Comparison of ENCODE assay signal across 16 mouse cellular contexts in the genomic region with DNA sequence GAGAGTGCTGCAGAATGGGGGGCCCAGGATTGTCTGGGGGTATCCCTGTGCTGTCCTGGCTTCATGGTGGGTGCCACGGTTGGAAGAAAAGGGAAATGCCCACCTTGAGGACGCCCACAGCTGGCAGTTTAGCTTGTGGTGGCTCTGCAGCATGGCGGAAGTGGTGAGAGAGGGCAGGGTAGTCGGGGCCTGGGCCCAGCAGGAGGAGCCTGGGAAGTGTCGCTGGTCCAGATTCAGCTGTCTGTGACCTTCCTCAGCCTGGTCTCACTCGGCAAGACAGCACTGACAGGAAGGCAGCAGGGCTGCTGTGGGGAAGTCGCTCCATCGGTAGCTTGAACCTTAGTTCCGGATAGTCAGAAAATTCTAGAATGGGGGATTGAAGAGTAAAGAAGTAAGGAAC. TPM values are rescaled to one million over a fixed set of nuclear protein-coding genes. Genes with fewer than 3 reads are reported as not detected.
DNase-seq lines count a peak whose midpoint lies in the region; ATAC-seq and TF ChIP-seq lines count a peak whose summit lies in the region.
"Had no signal": no experiment of that assay in that cellular context is flagged by ENCODE, and none has a peak within 500 bp of the region (broad histone marks: within the 10 kb centered on the region; RNA-seq: fewer than 3 reads in every experiment).

No protein-coding gene starts in this region.

- TF ChIP-seq EP300 in liver, postnatal 0 days (IDR thresholded peaks at IDR 0.05; ENCODE audit: low read depth) = no peak

- no peak overlapping the region for H3K4me2 ChIP-seq in liver, postnatal 0 days (ENCODE audit: low read depth, low read length)
- no peak overlapping the region for H3K4me2 ChIP-seq in liver, embryonic 11.5 days
- H3K4me2 ChIP-seq: liver, embryonic 13.5 days; midbrain, embryonic 11.5 days had no signal

- no peaks in the 10 kb centered on the region for H3K9me3 ChIP-seq in liver, postnatal 0 days (ENCODE audit: low read length)
- no peaks in the 10 kb centered on the region for H3K9me3 ChIP-seq in liver, embryonic 11.5 days (ENCODE audit: control insufficient read depth, low read length)
- H3K9me3 ChIP-seq: embryonic facial prominence, embryonic 10.5 days; hindbrain, embryonic 10.5 days; liver, embryonic 13.5 days had no signal

- no peak for TF ChIP-seq POLR2A in small intestine, adult 2 months (IDR thresholded peaks at IDR 0.05; ENCODE audit: low read depth, low read length)

- peak; percentile 33 for DNase-seq in CD4-positive, CD25-positive, alpha-beta regulatory T cell, adult 2 months (ENCODE audit: low read depth, low spot score)
- peak; percentile 41 for DNase-seq in liver, postnatal 0 days
- no peak for DNase-seq in liver, embryonic 11.5 days (ENCODE audit: low spot score)
- DNase-seq in layer of hippocampus, adult 11-12 months (ENCODE audit: low spot score) = no peak
- DNase-seq in embryo, embryonic 9.5 days (ENCODE audit: extremely low spot score) = no peak
- DNase-seq: cerebellum, adult 9-10 months; kidney, adult 18-20 months; liver, embryonic 13.5 days; retina, postnatal 1 day had no signal

- H3K36me3 ChIP-seq in liver, postnatal 0 days (replicated peaks; ENCODE audit: insufficient read depth, low read length) = peaks cover 29% of the 10 kb centered on the region
- H3K36me3 ChIP-seq in liver, embryonic 11.5 days (ENCODE audit: control insufficient read depth, insufficient read depth, low read length) = peaks cover 28% of the 10 kb centered on the region
- H3K36me3 ChIP-seq in small intestine, adult 2 months (ENCODE audit: control insufficient read depth, insufficient read depth, low read length) = peaks cover 67% of the 10 kb centered on the region

- WGBS in liver, postnatal 0 days (ENCODE audit: insufficient replicate concordance) = 54% methylated on average over 9 of the region's 9 CpGs
- 78% methylated on average over 9 of the region's 9 CpGs for WGBS in liver, embryonic 11.5 days
- WGBS in small intestine, adult 2 months = 81% methylated on average over 9 of the region's 9 CpGs

- H3K27me3 ChIP-seq in liver, postnatal 0 days (ENCODE audit: insufficient read depth, low read length) = no peaks in the 10 kb centered on the region
- H3K27me3 ChIP-seq in liver, embryonic 11.5 days (replicated peaks; ENCODE audit: control insufficient read depth, insufficient read depth, low read length) = no peaks in the 10 kb centered on the region
- no peaks in the 10 kb centered on the region for H3K27me3 ChIP-seq in small intestine, adult 2 months (ENCODE audit: control insufficient read depth, insufficient read depth, low read length)
- H3K27me3 ChIP-seq: liver, embryonic 13.5 days had no signal

- H3K27ac ChIP-seq in liver, postnatal 0 days (ENCODE audit: low read depth) = peak overlapping the region; percentile 64; the same call in 1 of the 2 replicates
- H3K27ac ChIP-seq in liver, embryonic 11.5 days (ENCODE audit: low read depth, low read length) = no peak overlapping the region
- peak overlapping the region; percentile 80 for H3K27ac ChIP-seq in small intestine, adult 2 months (ENCODE audit: insufficient read depth, low read depth, low read length)
- H3K27ac ChIP-seq: embryonic facial prominence, embryonic 10.5 days; hindbrain, embryonic 10.5 days; layer of hippocampus, adult 2 months; liver, embryonic 13.5 days had no signal

- H3K4me1 ChIP-seq in liver, postnatal 0 days (ENCODE audit: insufficient read depth) = peaks cover 35% of the 10 kb centered on the region
- peaks cover 7% of the 10 kb centered on the region; the same call in 1 of the 2 replicates for H3K4me1 ChIP-seq in liver, embryonic 11.5 days (replicated peaks; ENCODE audit: control insufficient read depth, insufficient read depth, low read length)
- H3K4me1 ChIP-seq in small intestine, adult 2 months (ENCODE audit: control insufficient read depth, insufficient read depth, insufficient read length, low read length) = peaks cover 46% of the 10 kb centered on the region

- ATAC-seq in CD4-positive, CD25-positive, alpha-beta regulatory T cell, adult 4 months = no peak
- peak; percentile 25; the same call in 1 of the 2 replicates for ATAC-seq in liver, postnatal 0 days
- no peak for ATAC-seq in liver, embryonic 11.5 days (replicated peaks; ENCODE audit: low FRiP score)
- ATAC-seq in common myeloid progenitor, adult 5-6 weeks (replicated peaks; ENCODE audit: low read depth, poor library complexity, severe bottlenecking) = peak; percentile 84

- no peak overlapping the region for H3K4me3 ChIP-seq in liver, postnatal 0 days (ENCODE audit: low read depth, low read length)
- no peak overlapping the region for H3K4me3 ChIP-seq in liver, embryonic 11.5 days (ENCODE audit: low read depth, low read length)
- H3K4me3 ChIP-seq in small intestine, adult 2 months (ENCODE audit: low read depth, low read length) = no peak overlapping the region
- H3K4me3 ChIP-seq: embryonic facial prominence, embryonic 10.5 days; hindbrain, embryonic 10.5 days; layer of hippocampus, adult 2 months; liver, embryonic 13.5 days had no signal

- H3K9ac ChIP-seq in liver, postnatal 0 days (replicated peaks) = no peak overlapping the region
- no peak overlapping the region for H3K9ac ChIP-seq in liver, embryonic 11.5 days (ENCODE audit: low read depth, low read length)
- H3K9ac ChIP-seq: liver, embryonic 13.5 days had no signal

- 0 out of 2 replicates have a peak, but pooled peaks have one; percentile 5 for TF ChIP-seq CTCF in liver, postnatal 0 days (IDR thresholded peaks at IDR 0.05; ENCODE audit: low read depth)
- TF ChIP-seq CTCF in small intestine, adult 2 months (IDR thresholded peaks at IDR 0.05; ENCODE audit: extremely low read depth, insufficient read length, insufficient replicate concordance, low read depth, low read length) = no peak

RNA-seq across cellular contexts. Expression of gene Pitpna, which starts 6.5 kb away (rescaled TPM):
- 10 to 100 TPM; 22.1 to 42.5 TPM for polyA plus RNA-seq in CD4-positive, CD25-positive, alpha-beta regulatory T cell, adult 4 months (2017; shearing (Covaris generic))
- 30.1 and 36.7 TPM in 2 replicates for polyA plus RNA-seq in liver, postnatal 0 days (2015; fragmentation: Nextera tagmentation; extraction: Ambion mirVana)
- 63.2 and 65.1 TPM in 2 replicates for polyA plus RNA-seq in liver, embryonic 11.5 days (2014; fragmentation: Nextera tagmentation; extraction: Ambion mirVana)
- total RNA-seq in common myeloid progenitor, adult 5-6 weeks (2017) = 74.6 and 76.9 TPM in 2 replicates
- polyA plus RNA-seq in small intestine, adult 2 months (2012; rRNA removed) = 88.0 and 185 TPM in 2 replicates

RNA-seq across cellular contexts. Expression of gene Inpp5k, which starts 36.4 kb away (rescaled TPM):
- polyA plus RNA-seq in CD4-positive, CD25-positive, alpha-beta regulatory T cell, adult 4 months (2017; shearing (Covaris generic)) = 100 to 1,000 TPM; 123 to 160 TPM
- polyA plus RNA-seq in liver, postnatal 0 days (2015; fragmentation: Nextera tagmentation; extraction: Ambion mirVana) = 16.7 TPM in 2 replicates
- 21.9 and 22.2 TPM in 2 replicates for polyA plus RNA-seq in liver, embryonic 11.5 days (2014; fragmentation: Nextera tagmentation; extraction: Ambion mirVana)
- 24.0 and 36.3 TPM in 2 replicates for total RNA-seq in common myeloid progenitor, adult 5-6 weeks (2017)
- 14.3 and 35.3 TPM in 2 replicates for polyA plus RNA-seq in small intestine, adult 2 months (2012; rRNA removed)

RNA-seq across cellular contexts. Expression of gene Myo1c, which starts 55.9 kb away (rescaled TPM):
- polyA plus RNA-seq in CD4-positive, CD25-positive, alpha-beta regulatory T cell, adult 4 months (2017; shearing (Covaris generic)) = 10 to 100 TPM; 16.2 to 30.4 TPM
- polyA plus RNA-seq in liver, postnatal 0 days (2015; fragmentation: Nextera tagmentation; extraction: Ambion mirVana) = 19.4 and 22.4 TPM in 2 replicates
- 37.4 and 41.9 TPM in 2 replicates for polyA plus RNA-seq in liver, embryonic 11.5 days (2014; fragmentation: Nextera tagmentation; extraction: Ambion mirVana)
- total RNA-seq in common myeloid progenitor, adult 5-6 weeks (2017) = 19.5 and 22.3 TPM in 2 replicates
- 23.2 and 28.7 TPM in 2 replicates for polyA plus RNA-seq in small intestine, adult 2 months (2012; rRNA removed)

Comparison
In these comparisons a context has a peak if more than half of its experiments do, and no peak if none do; other contexts are left out.
1. DNase-seq: peak in CD4-positive, CD25-positive, alpha-beta regulatory T cell, adult 2 months (single experiment) and liver, postnatal 0 days (single experiment); none in liver, embryonic 11.5 days (single experiment), layer of hippocampus, adult 11-12 months (single experiment) and embryo, embryonic 9.5 days (single experiment).
2. ATAC-seq: peak in liver, postnatal 0 days (single experiment) and common myeloid progenitor, adult 5-6 weeks (single experiment); none in CD4-positive, CD25-positive, alpha-beta regulatory T cell, adult 4 months (single experiment) and liver, embryonic 11.5 days (single experiment).